In genomic region chr2:168691774-168692173, GRCm38 (mm10) we compare ENCODE assay signal across 9 mouse cellular contexts. TPM values are rescaled to one million over a fixed set of nuclear protein-coding genes. Genes with fewer than 3 reads are reported as not detected.
DNase-seq lines count a peak whose midpoint lies in the region; ATAC-seq and TF ChIP-seq lines count a peak whose summit lies in the region.
"Had no signal": no experiment of that assay in that cellular context is flagged by ENCODE, and none has a peak within 500 bp of the region (broad histone marks: within the 10 kb centered on the region; RNA-seq: fewer than 3 reads in every experiment).

No protein-coding gene starts in this region.

- intact Hi-C loops in heart, postnatal 25 days (cut with DNase I): loop anchor here (1.0 kb wide), 1 partner anchor 51 kb away; the partner anchor contains the start of gene Atp9a
- intact Hi-C loops in left cerebral cortex, postnatal 4 days (cut with DNase I): no loop called here

- H3K9me3 ChIP-seq in liver, embryonic 12.5 days (replicated peaks): no peaks in the 10 kb centered on the region
- no peaks in the 10 kb centered on the region for H3K9me3 ChIP-seq in embryonic facial prominence, embryonic 15.5 days (replicated peaks)

- no peaks in the 10 kb centered on the region for H3K36me3 ChIP-seq in liver, adult 2 months (ENCODE audit: control insufficient read depth, insufficient read depth, low read length)
- no peaks in the 10 kb centered on the region for H3K36me3 ChIP-seq in liver, embryonic 12.5 days
- H3K36me3 ChIP-seq in embryonic facial prominence, embryonic 15.5 days: peaks cover 23% of the 10 kb centered on the region

- no peak for TF ChIP-seq POLR2A in liver, adult 2 months (IDR thresholded peaks at IDR 0.05; ENCODE audit: extremely low read depth, insufficient read depth, low read length)
- TF ChIP-seq POLR2A in bone marrow macrophage, adult 2 months (IDR thresholded peaks at IDR 0.05; ENCODE audit: borderline replicate concordance, low read depth, low read length): no peak

- H3K79me2 ChIP-seq in liver, adult 2 months (ENCODE audit: control insufficient read depth, insufficient read depth, low read length): no peaks in the 10 kb centered on the region

- no peak overlapping the region for H3K4me2 ChIP-seq in liver, embryonic 12.5 days
- no peak overlapping the region for H3K4me2 ChIP-seq in embryonic facial prominence, embryonic 15.5 days (replicated peaks)
- H3K4me2 ChIP-seq: embryonic facial prominence, embryonic 13.5 days had no signal

- peak; percentile 80 for TF ChIP-seq CTCF in liver, adult 2 months (IDR thresholded peaks at IDR 0.05; ENCODE audit: low read depth, low read length)
- TF ChIP-seq CTCF in bone marrow macrophage, adult 2 months (IDR thresholded peaks at IDR 0.05; ENCODE audit: low read depth, low read length): peak; percentile 64

- 66% methylated on average over 6 of the region's 6 CpGs for WGBS in liver, adult 2 months
- 42% methylated on average over 6 of the region's 6 CpGs for WGBS in liver, embryonic 12.5 days (ENCODE audit: insufficient replicate concordance)
- 33% methylated on average over 6 of the region's 6 CpGs for WGBS in embryonic facial prominence, embryonic 15.5 days

- H3K9ac ChIP-seq in liver, adult 2 months (ENCODE audit: low read depth, low read length): no peak overlapping the region
- H3K9ac ChIP-seq in liver, embryonic 12.5 days: no peak overlapping the region
- H3K9ac ChIP-seq in embryonic facial prominence, embryonic 15.5 days: no peak overlapping the region
- H3K9ac ChIP-seq: embryonic facial prominence, embryonic 13.5 days had no signal

- H3K27me3 ChIP-seq in liver, adult 2 months (ENCODE audit: control insufficient read depth, insufficient read depth, low read length): no peaks in the 10 kb centered on the region
- no peaks in the 10 kb centered on the region for H3K27me3 ChIP-seq in liver, embryonic 12.5 days (replicated peaks)
- no peaks in the 10 kb centered on the region for H3K27me3 ChIP-seq in embryonic facial prominence, embryonic 15.5 days
- H3K27me3 ChIP-seq: embryonic facial prominence, embryonic 13.5 days had no signal

- no peak overlapping the region for H3K27ac ChIP-seq in liver, adult 2 months (replicated peaks; ENCODE audit: insufficient read depth, low read depth, low read length)
- no peak overlapping the region for H3K27ac ChIP-seq in liver, embryonic 12.5 days
- H3K27ac ChIP-seq in bone marrow macrophage, adult 2 months (ENCODE audit: insufficient read depth, low read depth, low read length): no peak overlapping the region
- H3K27ac ChIP-seq in embryonic facial prominence, embryonic 15.5 days (replicated peaks): no peak overlapping the region
- H3K27ac ChIP-seq: embryonic facial prominence, embryonic 13.5 days had no signal

- ATAC-seq in liver, embryonic 12.5 days: no peak
- ATAC-seq in embryonic facial prominence, embryonic 15.5 days (ENCODE audit: insufficient number of reproducible peaks, low FRiP score, low TSS enrichment, low read depth): peak; percentile 52; the same call in 1 of the 2 replicates

- H3K4me1 ChIP-seq in liver, adult 2 months (ENCODE audit: control insufficient read depth, insufficient read depth, low read length): no peaks in the 10 kb centered on the region
- H3K4me1 ChIP-seq in liver, embryonic 12.5 days: peaks cover 4% of the 10 kb centered on the region; the same call in 1 of the 2 replicates
- no peaks in the 10 kb centered on the region for H3K4me1 ChIP-seq in bone marrow macrophage, adult 2 months (ENCODE audit: control insufficient read depth, insufficient read depth, low read length)
- peaks cover 7% of the 10 kb centered on the region; the same call in 1 of the 2 replicates for H3K4me1 ChIP-seq in embryonic facial prominence, embryonic 15.5 days

- H3K4me3 ChIP-seq in liver, adult 2 months (ENCODE audit: insufficient read depth, low read depth, low read length): no peak overlapping the region
- H3K4me3 ChIP-seq in liver, embryonic 12.5 days: no peak overlapping the region
- no peak overlapping the region for H3K4me3 ChIP-seq in bone marrow macrophage, adult 2 months (ENCODE audit: insufficient read depth, low read length)
- no peak overlapping the region for H3K4me3 ChIP-seq in embryonic facial prominence, embryonic 15.5 days (replicated peaks)
- H3K4me3 ChIP-seq: embryonic facial prominence, embryonic 13.5 days had no signal

- peak; percentile 30 for DNase-seq in liver, adult 2 months (ENCODE audit: extremely low read depth, low read depth, low spot score)
- peak; percentile 27 for DNase-seq in heart, postnatal 25 days (ENCODE audit: low spot score)
- peak; percentile 66 for DNase-seq in left cerebral cortex, postnatal 4 days
- peak; percentile 52 for DNase-seq in ovary, postnatal 14 days (ENCODE audit: low spot score)
- peak; percentile 64 for DNase-seq in urinary bladder, postnatal 25 days (ENCODE audit: low spot score)

RNA-seq across cellular contexts. Expression of gene Atp9a, which starts 50.4 kb away (rescaled TPM):
- total RNA-seq in liver, adult 2 months (2014; rRNA removed): 28.9 and 33.7 TPM in 2 replicates
- polyA plus RNA-seq in liver, adult 2 months (2012; rRNA removed): 43.3 and 49.3 TPM in 2 replicates
- polyA plus RNA-seq in liver, embryonic 12.5 days (2016; fragmentation: Nextera tagmentation; extraction: Ambion mirVana): 3.7 and 4.3 TPM in 2 replicates
- 1.1 and 1.2 TPM in 2 replicates for polyA plus RNA-seq in bone marrow macrophage, adult 2 months (2012; ENCODE audit: insufficient read depth, insufficient read length, missing spikeins)
- 28.6 and 34.8 TPM in 2 replicates for polyA plus RNA-seq in embryonic facial prominence, embryonic 15.5 days (2015; fragmentation: Nextera tagmentation; extraction: Ambion mirVana)
- 10 to 100 TPM; 44.9 to 54.1 TPM for total RNA-seq in heart, postnatal 25 days (2021)
- 100 to 1,000 TPM; 448 to 467 TPM for total RNA-seq in left cerebral cortex, postnatal 4 days (2021)
